Mouse (Mus musculus) testis, adult 2 months (tissue): ENCODE measurements around the gene Phyh.

Experiments
- CTCF ChIP-seq: fragments of 200-500 bp; IDR thresholded peaks from 2 replicates; pipeline ENCODE4 v1.5.1; 2012; ENCODE audit warnings: low read depth, mild to moderate bottlenecking, inconsistent platforms, low read length, moderate library complexity; ENCODE audit not compliant: control insufficient read depth, insufficient read depth, insufficient replicate concordance
- POLR2A ChIP-seq: fragments of 200-500 bp; IDR thresholded peaks from 2 replicates; pipeline ENCODE4 v1.6.1; 2012; ENCODE audit warnings: low read depth, mild to moderate bottlenecking, inconsistent platforms, low read length, moderate library complexity; ENCODE audit not compliant: control insufficient read depth

- TF ChIP-seq CTCF: no peak
- TF ChIP-seq POLR2A: peak; percentile 71
Measured at GRCm38 (mm10) chr2:4918860-4919739, at the start of gene Phyh.
